Mouse (Mus musculus): ENCODE measurements around the gene Gm10277. TPM values are rescaled to one million over a fixed set of nuclear protein-coding genes. Genes with fewer than 3 reads are reported as not detected.

Gm10277 gene
- polyA plus RNA-seq, 1 experiment from 2014 or later, result 1.4 TPM

- Histone ChIP-seq H3K27me3 (ENCODE audit: control insufficient read depth, insufficient read depth, low read length) (no peaks in the 10 kb centered on the region), H3K4me3 (replicated peaks; ENCODE audit: low read length) (no peak overlapping the region), H3K9me3 (replicated peaks; ENCODE audit: control insufficient read depth, low read length) (no peaks in the 10 kb centered on the region), H3K9ac (ENCODE audit: low read length) (no peak overlapping the region), H3K36me3 (ENCODE audit: control insufficient read depth, insufficient read depth, low read length) (no peaks in the 10 kb centered on the region), H3K27ac (ENCODE audit: low read length) (no peak overlapping the region), H3K4me2 (ENCODE audit: low read depth, low read length) (no peak overlapping the region), H3K4me1 (ENCODE audit: control insufficient read depth, insufficient read depth, low read length) (0 out of 2 replicates have a peak, but pooled peaks cover 7% of the 10 kb centered on the region)
- 81% methylated on average over 6 of the region's 6 CpGs for WGBS
- no peak for ATAC-seq (ENCODE audit: insufficient read depth, low FRiP score)
Measured at GRCm38 (mm10) chr11:77806855-77807254, 19.3 kb upstream of the Gm10277 start.

- 31% methylated on average over 2 of the region's 2 CpGs for WGBS
- H3K27ac ChIP-seq (ENCODE audit: low read length), result no peak overlapping the region
Measured at GRCm38 (mm10) chr11:77806218-77806617, 18.7 kb upstream of the Gm10277 start.

GRCm38 (mm10) chr11:77802341-77802865 lies 14.9 kb upstream of the Gm10277 start:
- Histone ChIP-seq H3K27ac (ENCODE audit: low read length) (peak overlapping the region; percentile 60), H3K4me2 (ENCODE audit: low read depth, low read length) (no peak overlapping the region)
- 61% methylated on average over 9 of the region's 9 CpGs for WGBS

More at GRCm38 (mm10) chr11:77806218-77806617, 18.7 kb upstream of the Gm10277 start:
- ATAC-seq (ENCODE audit: insufficient read depth, low FRiP score), result no peak
- Histone ChIP-seq H3K9ac (ENCODE audit: low read length) (no peak overlapping the region), H3K4me3 (replicated peaks; ENCODE audit: low read length) (no peak overlapping the region), H3K27me3 (ENCODE audit: control insufficient read depth, insufficient read depth, low read length) (no peaks in the 10 kb centered on the region), H3K9me3 (replicated peaks; ENCODE audit: control insufficient read depth, low read length) (no peaks in the 10 kb centered on the region), H3K4me1 (ENCODE audit: control insufficient read depth, insufficient read depth, low read length) (peaks cover 12% of the 10 kb centered on the region), H3K4me2 (ENCODE audit: low read depth, low read length) (no peak overlapping the region), H3K36me3 (ENCODE audit: control insufficient read depth, insufficient read depth, low read length) (no peaks in the 10 kb centered on the region)

GRCm38 (mm10) chr11:77800869-77801701 lies 13.5 kb upstream of the Gm10277 start:
- Histone ChIP-seq H3K4me1 (ENCODE audit: control insufficient read depth, insufficient read depth, low read length) (peaks cover 14% of the 10 kb centered on the region), H3K27me3 (ENCODE audit: control insufficient read depth, insufficient read depth, low read length) (no peaks in the 10 kb centered on the region), H3K9ac (ENCODE audit: low read length) (peak overlapping the region; percentile 61), H3K4me2 (ENCODE audit: low read depth, low read length) (peak overlapping the region; percentile 47), H3K4me3 (replicated peaks; ENCODE audit: low read length) (peak overlapping the region; percentile 24), H3K27ac (ENCODE audit: low read length) (peak overlapping the region; percentile 60), H3K9me3 (replicated peaks; ENCODE audit: control insufficient read depth, low read length) (no peaks in the 10 kb centered on the region), H3K36me3 (ENCODE audit: control insufficient read depth, insufficient read depth, low read length) (no peaks in the 10 kb centered on the region)
- WGBS, result 11% methylated on average over 15 of the region's 15 CpGs
- peak; percentile 92 for ATAC-seq (ENCODE audit: insufficient read depth, low FRiP score)

More at GRCm38 (mm10) chr11:77802341-77802865, 14.9 kb upstream of the Gm10277 start:
- H3K27me3 ChIP-seq (ENCODE audit: control insufficient read depth, insufficient read depth, low read length), result no peaks in the 10 kb centered on the region
- no peak for ATAC-seq (ENCODE audit: insufficient read depth, low FRiP score)
- no peak overlapping the region; the same call in 1 of the 2 replicates for H3K9ac ChIP-seq (ENCODE audit: low read length)
- H3K9me3 ChIP-seq (replicated peaks; ENCODE audit: control insufficient read depth, low read length), result no peaks in the 10 kb centered on the region
- no peak overlapping the region for H3K4me3 ChIP-seq (replicated peaks; ENCODE audit: low read length)
- H3K36me3 ChIP-seq (ENCODE audit: control insufficient read depth, insufficient read depth, low read length), result no peaks in the 10 kb centered on the region
- peaks cover 14% of the 10 kb centered on the region for H3K4me1 ChIP-seq (ENCODE audit: control insufficient read depth, insufficient read depth, low read length)

- peak overlapping the region; percentile 47; the same call in 1 of the 2 replicates for H3K4me2 ChIP-seq (ENCODE audit: low read depth, low read length)
- no peaks in the 10 kb centered on the region for H3K9me3 ChIP-seq (replicated peaks; ENCODE audit: control insufficient read depth, low read length)
- WGBS, result 57% methylated on average over 9 of the region's 9 CpGs
- peak; percentile 9; the same call in 1 of the 2 replicates for ATAC-seq (ENCODE audit: insufficient read depth, low FRiP score)
- peak overlapping the region; percentile 61 for H3K9ac ChIP-seq (ENCODE audit: low read length)
- H3K36me3 ChIP-seq (ENCODE audit: control insufficient read depth, insufficient read depth, low read length), result no peaks in the 10 kb centered on the region
- H3K4me3 ChIP-seq (replicated peaks; ENCODE audit: low read length), result peak overlapping the region; percentile 24; the same call in 1 of the 2 replicates
- peak overlapping the region; percentile 60 for H3K27ac ChIP-seq (ENCODE audit: low read length)
- peaks cover 14% of the 10 kb centered on the region for H3K4me1 ChIP-seq (ENCODE audit: control insufficient read depth, insufficient read depth, low read length)
- H3K27me3 ChIP-seq (ENCODE audit: control insufficient read depth, insufficient read depth, low read length), result no peaks in the 10 kb centered on the region
Measured at GRCm38 (mm10) chr11:77800491-77800868, 12.9 kb upstream of the Gm10277 start.

- no peaks in the 10 kb centered on the region for H3K27me3 ChIP-seq (ENCODE audit: control insufficient read depth, insufficient read depth, low read length)
- no peak overlapping the region for H3K9ac ChIP-seq (ENCODE audit: low read length)
- no peaks in the 10 kb centered on the region for H3K9me3 ChIP-seq (replicated peaks; ENCODE audit: control insufficient read depth, low read length)
- no peak overlapping the region for H3K4me2 ChIP-seq (ENCODE audit: low read depth, low read length)
- no peak overlapping the region for H3K4me3 ChIP-seq (replicated peaks; ENCODE audit: low read length)
- H3K36me3 ChIP-seq (ENCODE audit: control insufficient read depth, insufficient read depth, low read length), result no peaks in the 10 kb centered on the region
- no peak overlapping the region for H3K27ac ChIP-seq (ENCODE audit: low read length)
- WGBS, result 68% methylated on average over 5 of the region's 5 CpGs
- ATAC-seq (ENCODE audit: insufficient read depth, low FRiP score), result no peak
- H3K4me1 ChIP-seq (ENCODE audit: control insufficient read depth, insufficient read depth, low read length), result peaks cover 24% of the 10 kb centered on the region
Measured at GRCm38 (mm10) chr11:77795216-77795615, 7.7 kb upstream of the Gm10277 start.

GRCm38 (mm10) chr11:77793238-77793930 lies 5.8 kb upstream of the Gm10277 start:
- H3K4me1 ChIP-seq (ENCODE audit: control insufficient read depth, insufficient read depth, low read length), result peaks cover 27% of the 10 kb centered on the region
- H3K4me2 ChIP-seq (ENCODE audit: low read depth, low read length), result peak overlapping the region; percentile 52
- H3K36me3 ChIP-seq (ENCODE audit: control insufficient read depth, insufficient read depth, low read length), result no peaks in the 10 kb centered on the region
- peak overlapping the region; percentile 46 for H3K4me3 ChIP-seq (replicated peaks; ENCODE audit: low read length)
- WGBS, result 3% methylated on average over 19 of the region's 19 CpGs
- no peaks in the 10 kb centered on the region for H3K9me3 ChIP-seq (replicated peaks; ENCODE audit: control insufficient read depth, low read length)
- H3K27me3 ChIP-seq (ENCODE audit: control insufficient read depth, insufficient read depth, low read length), result no peaks in the 10 kb centered on the region
- H3K27ac ChIP-seq (ENCODE audit: low read length), result peak overlapping the region; percentile 58; the same call in 1 of the 2 replicates
- peak overlapping the region; percentile 71 for H3K9ac ChIP-seq (ENCODE audit: low read length)
- ATAC-seq (ENCODE audit: insufficient read depth, low FRiP score), result peak; percentile 88

GRCm38 (mm10) chr11:77792566-77792909 lies 5.0 kb upstream of the Gm10277 start:
- H3K4me2 ChIP-seq (ENCODE audit: low read depth, low read length), result peak overlapping the region; percentile 52; the same call in 1 of the 2 replicates
- H3K4me3 ChIP-seq (replicated peaks; ENCODE audit: low read length), result no peak overlapping the region
- no peak for ATAC-seq (ENCODE audit: insufficient read depth, low FRiP score)
- no peaks in the 10 kb centered on the region for H3K27me3 ChIP-seq (ENCODE audit: control insufficient read depth, insufficient read depth, low read length)
- WGBS, result 74% methylated on average over 7 of the region's 7 CpGs
- H3K9me3 ChIP-seq (replicated peaks; ENCODE audit: control insufficient read depth, low read length), result no peaks in the 10 kb centered on the region
- H3K36me3 ChIP-seq (ENCODE audit: control insufficient read depth, insufficient read depth, low read length), result no peaks in the 10 kb centered on the region
- H3K4me1 ChIP-seq (ENCODE audit: control insufficient read depth, insufficient read depth, low read length), result peaks cover 27% of the 10 kb centered on the region
- H3K9ac ChIP-seq (ENCODE audit: low read length), result peak overlapping the region; percentile 31; the same call in 1 of the 2 replicates
- peak overlapping the region; percentile 66 for H3K27ac ChIP-seq (ENCODE audit: low read length)

All from stomach, embryonic 16.5 days (tissue).